ENCODE assay signal across 8 mouse cellular contexts in genomic region chr9:45955107-45955963, GRCm38 (mm10). TPM values are rescaled to one million over a fixed set of nuclear protein-coding genes. Genes with fewer than 3 reads are reported as not detected.
DNase-seq lines count a peak whose midpoint lies in the region; ATAC-seq and TF ChIP-seq lines count a peak whose summit lies in the region.

TSS of gene Sidt2 (minus strand) at chr9:45955258.

- peak within 1 kb of the TSS; percentile 67 for H3K4me3 ChIP-seq in ES-Bruce4 (ENCODE audit: low read depth, low read length)
- H3K4me3 ChIP-seq in forebrain, embryonic 12.5 days (replicated peaks) = peak within 1 kb of the TSS; percentile 87
- peak within 1 kb of the TSS; percentile 92 for H3K4me3 ChIP-seq in heart, embryonic 16.5 days (ENCODE audit: low read length)
- H3K4me3 ChIP-seq in liver, embryonic 13.5 days (replicated peaks) = peak within 1 kb of the TSS; percentile 88
- peak within 1 kb of the TSS; percentile 76 for H3K4me3 ChIP-seq in stomach, embryonic 16.5 days (replicated peaks; ENCODE audit: low read length)

- TF ChIP-seq POLR2A in ES-Bruce4 (IDR thresholded peaks at IDR 0.05; ENCODE audit: insufficient read depth, low read length) = no peak

- DNase-seq in c-Kit-positive CD71-positive TER-119-positive erythroid progenitor cells, embryonic 14.5 days (ENCODE audit: low spot score) = peak; percentile 77
- DNase-seq in kidney, postnatal 25 days = peak; percentile 91 to 95
- peak; percentile 77 for DNase-seq in liver, embryonic 13.5 days
- DNase-seq in neural tube, embryonic 10.5 days (ENCODE audit: extremely low spot score, low spot score) = peak; percentile 87

- peak within 1 kb of the TSS; percentile 92 for H3K4me2 ChIP-seq in forebrain, embryonic 12.5 days
- H3K4me2 ChIP-seq in heart, embryonic 16.5 days (ENCODE audit: low read depth, low read length) = peak within 1 kb of the TSS; percentile 92
- H3K4me2 ChIP-seq in liver, embryonic 13.5 days = peak within 1 kb of the TSS; percentile 91
- peak within 1 kb of the TSS; percentile 78 for H3K4me2 ChIP-seq in stomach, embryonic 16.5 days (ENCODE audit: low read depth, low read length)

- peak; percentile 97 for ATAC-seq in forebrain, embryonic 12.5 days (ENCODE audit: low FRiP score)
- peak; percentile 94 for ATAC-seq in heart, embryonic 16.5 days (replicated peaks; ENCODE audit: extremely low read depth, insufficient read depth, low FRiP score)
- ATAC-seq in liver, embryonic 13.5 days (ENCODE audit: low read depth) = peak; percentile 93
- peak; percentile 95 for ATAC-seq in stomach, embryonic 16.5 days (ENCODE audit: insufficient read depth, low FRiP score)

- under 1% methylated on average over 48 of the region's 48 CpGs for WGBS in forebrain, embryonic 12.5 days
- under 1% methylated on average over 48 of the region's 48 CpGs for WGBS in heart, embryonic 16.5 days
- WGBS in liver, embryonic 13.5 days (ENCODE audit: insufficient replicate concordance) = 1% methylated on average over 48 of the region's 48 CpGs
- WGBS in stomach, embryonic 16.5 days = under 1% methylated on average over 48 of the region's 48 CpGs

- H3K27ac ChIP-seq in ES-Bruce4 (ENCODE audit: insufficient read depth, low read length) = no peak within 1 kb of the TSS
- peak within 1 kb of the TSS; percentile 84 for H3K27ac ChIP-seq in forebrain, embryonic 12.5 days
- peak within 1 kb of the TSS; percentile 92 for H3K27ac ChIP-seq in heart, embryonic 16.5 days (ENCODE audit: low read length)
- peak within 1 kb of the TSS; percentile 91 for H3K27ac ChIP-seq in liver, embryonic 13.5 days
- peak within 1 kb of the TSS; percentile 88 for H3K27ac ChIP-seq in stomach, embryonic 16.5 days (ENCODE audit: low read length)

- no peak for TF ChIP-seq CTCF in ES-Bruce4 (IDR thresholded peaks at IDR 0.05; ENCODE audit: low read depth, low read length)

- no peaks in the 10 kb centered on the region for H3K27me3 ChIP-seq in ES-Bruce4 (ENCODE audit: control insufficient read depth, insufficient read depth, low read length, poor library complexity, severe bottlenecking)
- no peaks in the 10 kb centered on the region for H3K27me3 ChIP-seq in forebrain, embryonic 12.5 days
- H3K27me3 ChIP-seq in heart, embryonic 16.5 days (ENCODE audit: control insufficient read depth, insufficient read depth, low read length) = no peaks in the 10 kb centered on the region
- no peaks in the 10 kb centered on the region for H3K27me3 ChIP-seq in liver, embryonic 13.5 days
- no peaks in the 10 kb centered on the region for H3K27me3 ChIP-seq in stomach, embryonic 16.5 days (ENCODE audit: control insufficient read depth, insufficient read depth, low read length)

- H3K9ac ChIP-seq in ES-Bruce4 (ENCODE audit: low read depth, poor library complexity, severe bottlenecking) = peak within 1 kb of the TSS; percentile 79
- H3K9ac ChIP-seq in forebrain, embryonic 12.5 days = peak within 1 kb of the TSS; percentile 89
- peak within 1 kb of the TSS; percentile 95 for H3K9ac ChIP-seq in heart, embryonic 16.5 days (ENCODE audit: low read length)
- H3K9ac ChIP-seq in liver, embryonic 13.5 days = peak within 1 kb of the TSS; percentile 97
- peak within 1 kb of the TSS; percentile 91 for H3K9ac ChIP-seq in stomach, embryonic 16.5 days (ENCODE audit: low read length)

- no peaks in the 10 kb centered on the region for H3K9me3 ChIP-seq in ES-Bruce4 (replicated peaks; ENCODE audit: control insufficient read depth, insufficient read depth, low read length, poor library complexity, severe bottlenecking)
- H3K9me3 ChIP-seq in forebrain, embryonic 12.5 days = no peaks in the 10 kb centered on the region
- no peaks in the 10 kb centered on the region for H3K9me3 ChIP-seq in heart, embryonic 16.5 days (replicated peaks; ENCODE audit: control insufficient read depth, low read length)
- H3K9me3 ChIP-seq in liver, embryonic 13.5 days (replicated peaks) = no peaks in the 10 kb centered on the region
- H3K9me3 ChIP-seq in stomach, embryonic 16.5 days (replicated peaks; ENCODE audit: control insufficient read depth, low read length) = no peaks in the 10 kb centered on the region

- TF ChIP-seq EP300 in ES-Bruce4 (IDR thresholded peaks at IDR 0.05; ENCODE audit: insufficient read depth, low read depth, low read length) = no peak

- no peaks in the 10 kb centered on the region for H3K36me3 ChIP-seq in ES-Bruce4 (ENCODE audit: control insufficient read depth, insufficient read depth, low read length, poor library complexity, severe bottlenecking)
- H3K36me3 ChIP-seq in forebrain, embryonic 12.5 days (replicated peaks) = peaks cover 17% of the 10 kb centered on the region
- peaks cover 18% of the 10 kb centered on the region for H3K36me3 ChIP-seq in heart, embryonic 16.5 days (ENCODE audit: control insufficient read depth, insufficient read depth)
- H3K36me3 ChIP-seq in liver, embryonic 13.5 days = peaks cover 27% of the 10 kb centered on the region
- no peaks in the 10 kb centered on the region for H3K36me3 ChIP-seq in stomach, embryonic 16.5 days (ENCODE audit: control insufficient read depth, insufficient read depth, low read length)

- no peaks in the 10 kb centered on the region for H3K4me1 ChIP-seq in ES-Bruce4 (ENCODE audit: control insufficient read depth, insufficient read depth, low read length)
- H3K4me1 ChIP-seq in forebrain, embryonic 12.5 days = peaks cover 32% of the 10 kb centered on the region
- peaks cover 14% of the 10 kb centered on the region for H3K4me1 ChIP-seq in heart, embryonic 16.5 days (ENCODE audit: control insufficient read depth, insufficient read depth, low read length)
- H3K4me1 ChIP-seq in liver, embryonic 13.5 days (replicated peaks) = peaks cover 41% of the 10 kb centered on the region
- H3K4me1 ChIP-seq in stomach, embryonic 16.5 days (ENCODE audit: control insufficient read depth, insufficient read depth, low read length) = peaks cover 20% of the 10 kb centered on the region

RNA-seq across cellular contexts. Expression of gene Sidt2, which starts in this region (rescaled TPM):
- polyA plus RNA-seq in ES-Bruce4 (2011; ENCODE audit: insufficient read depth, insufficient read length, low read depth, missing spikeins) = 89.9 and 93.6 TPM in 2 replicates
- 26.8 and 30.7 TPM in 2 replicates for polyA plus RNA-seq in forebrain, embryonic 12.5 days (2016; fragmentation: Nextera tagmentation; extraction: Ambion mirVana)
- 36.9 and 38.3 TPM in 2 replicates for polyA plus RNA-seq in heart, embryonic 16.5 days (2015; fragmentation: Nextera tagmentation; extraction: Ambion mirVana)
- 17.7 and 19.6 TPM in 2 replicates for polyA plus RNA-seq in liver, embryonic 13.5 days (2015; fragmentation: Nextera tagmentation; extraction: Ambion mirVana)
- 40.9 and 41.7 TPM in 2 replicates for polyA plus RNA-seq in stomach, embryonic 16.5 days (2015; fragmentation: Nextera tagmentation; extraction: Ambion mirVana)
